In the genomic region with DNA sequence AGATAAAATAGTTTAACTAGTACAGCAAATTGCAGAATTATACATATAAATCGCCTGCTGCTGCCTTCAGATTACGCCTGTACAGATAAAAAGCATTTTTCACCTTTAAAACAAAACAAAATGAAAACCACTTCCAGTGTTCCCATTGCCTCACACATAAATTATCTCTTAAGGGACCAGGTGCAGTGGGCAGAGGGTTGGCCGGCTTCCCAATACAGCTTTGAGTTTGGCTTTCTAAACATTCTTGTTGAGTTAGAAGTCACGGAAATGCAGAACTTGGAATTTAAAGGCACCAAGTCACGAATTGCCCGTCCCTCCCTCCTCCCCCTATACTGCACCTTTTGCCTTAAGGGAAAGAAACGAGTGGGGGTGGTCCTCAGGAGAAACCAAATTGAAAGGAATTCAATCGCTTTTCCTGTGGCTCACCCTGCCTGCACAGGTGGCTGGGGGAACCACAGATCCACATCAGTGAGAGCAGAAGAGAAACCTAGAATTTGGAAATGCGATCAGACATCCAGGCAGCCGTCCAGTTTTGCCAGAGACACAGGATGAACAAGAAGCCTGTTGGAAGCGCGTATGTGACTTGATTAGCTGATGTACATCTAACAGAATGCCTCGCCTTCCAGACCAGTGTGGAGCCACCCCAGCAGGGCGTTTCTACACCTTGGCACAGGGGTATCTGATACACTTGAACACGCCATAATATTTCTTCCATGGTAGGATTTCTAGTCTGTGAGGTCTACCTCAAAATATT, we compare ENCODE assay signal across 14 mouse cellular contexts.
A peak's percentile ranks its signal among the peaks of the same experiment; 100 is the strongest.
DNase-seq lines count a peak whose midpoint lies in the region; ATAC-seq and TF ChIP-seq lines count a peak whose summit lies in the region.
"Had no signal": no experiment of that assay in that cellular context is flagged by ENCODE, and none has a peak within 500 bp of the region (broad histone marks: within the 10 kb centered on the region; RNA-seq: fewer than 3 reads in every experiment).

No protein-coding gene starts in this region.

- peak; percentile 29; the same call in 1 of the 2 replicates for ATAC-seq in megakaryocyte progenitor cell, adult 5-6 weeks (replicated peaks; ENCODE audit: poor library complexity)
- ATAC-seq in erythroblast, adult 5-6 weeks (replicated peaks; ENCODE audit: low FRiP score, poor library complexity, severe bottlenecking) = no peak
- ATAC-seq: intestine, embryonic 16.5 days had no signal

- no peaks in the 10 kb centered on the region for H3K27me3 ChIP-seq in MEL (ENCODE audit: control insufficient read depth in 1 of 2, insufficient read depth in 2 of 2, low read length in 2 of 2)
- H3K27me3 ChIP-seq: liver, embryonic 13.5 days had no signal

- no peaks in the 10 kb centered on the region for H3K79me2 ChIP-seq in MEL (ENCODE audit: control insufficient read depth, insufficient read depth, low read length, poor library complexity)

- peak in 1 of 2 experiments; percentile 57; a peak in 1 of 4 replicates for TF ChIP-seq EP300 in MEL (IDR thresholded peaks at IDR 0.05; ENCODE audit: low read depth in 1 of 2, low read length in 2 of 2)

- TF ChIP-seq CTCF in MEL (IDR thresholded peaks at IDR 0.05 in 2 of 3, conservative IDR thresholded peaks at IDR 0.05 in 1 of 3; ENCODE audit: control insufficient read depth in 1 of 3, insufficient read depth in 1 of 3, low read depth in 2 of 3, low read length in 3 of 3, poor library complexity in 1 of 3, severe bottlenecking in 1 of 3) = no peak

- no peak overlapping the region for H3K27ac ChIP-seq in MEL (ENCODE audit: control insufficient read depth, low read depth, low read length)
- H3K27ac ChIP-seq: liver, embryonic 13.5 days had no signal

- DNase-seq in cerebellum, postnatal 25 days = peak; percentile 9 to 18
- no peak for DNase-seq in cerebellum, adult 9-10 months
- DNase-seq in left cerebral cortex, postnatal 4 days = peak; percentile 31
- DNase-seq in left cerebral cortex, adult 18-20 months (ENCODE audit: low spot score in 2 of 2) = no peak
- DNase-seq in MEL (ENCODE audit: low read depth, low spot score) = peak; percentile 54
- no peak for DNase-seq in urinary bladder, adult 2 months (ENCODE audit: low spot score)
- DNase-seq: adrenal gland, postnatal 14 days; cerebellum, adult 18-20 months; gastrocnemius, postnatal 10 days; liver, embryonic 13.5 days had no signal

- H3K4me3 ChIP-seq in MEL (ENCODE audit: control insufficient read depth in 1 of 2, insufficient read depth in 1 of 2, low read depth in 2 of 2, low read length in 2 of 2) = no peak overlapping the region
- H3K4me3 ChIP-seq: erythroblast, embryonic 14.5 days; liver, embryonic 13.5 days had no signal

- H3K9me3 ChIP-seq in MEL (replicated peaks; ENCODE audit: insufficient read depth, low read length) = no peaks in the 10 kb centered on the region
- H3K9me3 ChIP-seq: liver, embryonic 13.5 days had no signal

- intact Hi-C loops in left cerebral cortex, postnatal 4 days (cut with DNase I) = no loop called here

- no peak for TF ChIP-seq POLR2A in MEL (IDR thresholded peaks at IDR 0.05; ENCODE audit: control insufficient read depth in 1 of 2, insufficient read depth in 1 of 2, low read depth in 1 of 2, low read length in 2 of 2, poor library complexity in 1 of 2)

- H3K9ac ChIP-seq in MEL (ENCODE audit: control insufficient read depth, low read depth, low read length, poor library complexity, severe bottlenecking) = no peak overlapping the region
- H3K9ac ChIP-seq: liver, embryonic 13.5 days had no signal

- TF ChIP-seq RAD21 in MEL (IDR thresholded peaks at IDR 0.05; ENCODE audit: low read depth, low read length) = no peak

- H3K4me1 ChIP-seq in MEL (ENCODE audit: control insufficient read depth in 1 of 2, insufficient read depth in 2 of 2, low read length in 2 of 2) = no peaks in the 10 kb centered on the region
- H3K4me1 ChIP-seq: liver, embryonic 13.5 days had no signal

- H3K36me3 ChIP-seq in MEL (ENCODE audit: control insufficient read depth in 1 of 2, insufficient read depth in 2 of 2, low read length in 2 of 2) = no peaks in the 10 kb centered on the region
- H3K36me3 ChIP-seq: liver, embryonic 13.5 days had no signal

TF ChIP-seq in MEL, 35 proteins besides CTCF, POLR2A, EP300 and RAD21:
- peak; percentile 71 for TF ChIP-seq ETS1 (IDR thresholded peaks at IDR 0.05; ENCODE audit: low read depth, low read length)
- peak; percentile 74; the same call in 1 of the 2 replicates for TF ChIP-seq TCF12 (IDR thresholded peaks at IDR 0.05; ENCODE audit: low read depth, low read length)
- TF ChIP-seq TAL1 (IDR thresholded peaks at IDR 0.05; ENCODE audit: low read length) = peak; percentile 29; the same call in 1 of the 2 replicates
- peak; percentile 51 for TF ChIP-seq GATA1 (IDR thresholded peaks at IDR 0.05; ENCODE audit: low read depth, low read length)
- peak; percentile 26; the same call in 1 of the 2 replicates for TF ChIP-seq RCOR1 (IDR thresholded peaks at IDR 0.05; ENCODE audit: low read depth, low read length)
- no peak for TF ChIP-seq POLR2AphosphoS5 (IDR thresholded peaks at IDR 0.05; ENCODE audit: borderline replicate concordance, low read depth, low read length)
- no peak for TF ChIP-seq MAX (IDR thresholded peaks at IDR 0.05; ENCODE audit: low read length)
- TF ChIP-seq KAT2A (conservative IDR thresholded peaks at IDR 0.05; ENCODE audit: low read depth, low read length) = no peak
- TF ChIP-seq POLR2AphosphoS2 (IDR thresholded peaks at IDR 0.05; ENCODE audit: low read length) = no peak

Comparison
In these comparisons a context has a peak if more than half of its experiments do, and no peak if none do; other contexts are left out.
1. DNase-seq: peak in cerebellum, postnatal 25 days (2 of 2), left cerebral cortex, postnatal 4 days (single experiment) and MEL (single experiment); none in cerebellum, adult 9-10 months (single experiment), left cerebral cortex, adult 18-20 months (0 of 2) and urinary bladder, adult 2 months (single experiment).